Mouse (Mus musculus): ENCODE measurements around the gene Gap43. TPM values are rescaled to one million over a fixed set of nuclear protein-coding genes. Genes with fewer than 3 reads are reported as not detected.

Gap43 gene
- total and polyA plus RNA-seq, 3 experiments, result not detected

- Histone ChIP-seq H3K27ac (ENCODE audit: insufficient read depth, low read depth) (no peak overlapping the region), H3K79me2 (replicated peaks; ENCODE audit: control insufficient read depth, extremely low read depth, insufficient read depth, poor library complexity, severe bottlenecking) (no peaks in the 10 kb centered on the region), H3K9me3 (replicated peaks; ENCODE audit: low read length) (no peaks in the 10 kb centered on the region), H3K36me3 (replicated peaks in 1 of 2; ENCODE audit: control insufficient read depth in 1 of 2, insufficient read depth in 1 of 2, low read length in 1 of 2) (no peaks in the 10 kb centered on the region), H3K4me1 (ENCODE audit: control insufficient read depth in 1 of 2, insufficient read depth in 2 of 2) (no peaks in the 10 kb centered on the region), H3K27me3 (replicated peaks) (no peaks in the 10 kb centered on the region), H3K9ac (ENCODE audit: insufficient read depth, low read depth) (no peak overlapping the region), H3K4me3 (replicated peaks in 1 of 3; ENCODE audit: low read depth in 2 of 3, low read length in 2 of 3, poor library complexity in 1 of 3) (no peak overlapping the region), H3K4me2 (ENCODE audit: insufficient read depth, low read depth, poor library complexity, severe bottlenecking) (no peak overlapping the region)
- TF ChIP-seq USF2 (conservative IDR thresholded peaks at IDR 0.05; ENCODE audit: low read depth, low read length) (no peak), GABPA (IDR thresholded peaks at IDR 0.05; ENCODE audit: insufficient replicate concordance, low read depth, low read length) (no peak), TCF12 (IDR thresholded peaks at IDR 0.05; ENCODE audit: low read depth, low read length) (no peak), KAT2A (IDR thresholded peaks at IDR 0.05; ENCODE audit: insufficient replicate concordance, low read length) (no peak), RCOR1 (conservative IDR thresholded peaks at IDR 0.05; ENCODE audit: low read depth, low read length) (no peak), JUN (IDR thresholded peaks at IDR 0.05; ENCODE audit: insufficient read depth, low read depth, low read length) (no peak), JUND (conservative IDR thresholded peaks at IDR 0.05; ENCODE audit: low read depth, low read length) (no peak), SMC3 (IDR thresholded peaks at IDR 0.05; ENCODE audit: low read depth, low read length) (no peak), RAD21 (IDR thresholded peaks at IDR 0.05; ENCODE audit: low read depth, low read length) (no peak), IRF4 (IDR thresholded peaks at IDR 0.05; ENCODE audit: low read depth, low read length) (no peak), ELF1 (IDR thresholded peaks at IDR 0.05; ENCODE audit: low read depth, low read length) (no peak), CTCF (conservative IDR thresholded peaks at IDR 0.05 in 1 of 2, IDR thresholded peaks at IDR 0.05 in 1 of 2; ENCODE audit: low read depth in 2 of 2, low read length in 2 of 2) (no peak), USF1 (IDR thresholded peaks at IDR 0.05; ENCODE audit: low read depth, low read length) (no peak), MAFK (IDR thresholded peaks at IDR 0.05; ENCODE audit: insufficient replicate concordance, low read length) (no peak), ZMIZ1 (IDR thresholded peaks at IDR 0.05; ENCODE audit: low read depth, low read length) (no peak), POLR2AphosphoS2 (IDR thresholded peaks at IDR 0.05; ENCODE audit: low read depth, low read length) (no peak), POLR2A (IDR thresholded peaks at IDR 0.05; ENCODE audit: low read depth, low read length) (no peak), TBP (conservative IDR thresholded peaks at IDR 0.05; ENCODE audit: low read depth, low read length) (no peak), NRF1 (IDR thresholded peaks at IDR 0.05; ENCODE audit: low read depth, low read length) (no peak)
- dilution Hi-C loops (cut with MboI; ENCODE audit: extremely low pct_ligation_motif_present, extremely low pct_unique_long_range_greater_than_20kb, low sequenced_read_pairs), result no loop called here
- DNase-seq (ENCODE audit: extremely low read depth), result no peak
- in situ Hi-C loops (cut with MboI; ENCODE audit: low pct_ligation_motif_present, low pct_unique_long_range_greater_than_20kb, low sequenced_read_pairs), result no loop called here
These were observed 2.8 kb downstream of the Gap43 start for GRCm38 (mm10) chr16:42337663-42338062.

DNA sequence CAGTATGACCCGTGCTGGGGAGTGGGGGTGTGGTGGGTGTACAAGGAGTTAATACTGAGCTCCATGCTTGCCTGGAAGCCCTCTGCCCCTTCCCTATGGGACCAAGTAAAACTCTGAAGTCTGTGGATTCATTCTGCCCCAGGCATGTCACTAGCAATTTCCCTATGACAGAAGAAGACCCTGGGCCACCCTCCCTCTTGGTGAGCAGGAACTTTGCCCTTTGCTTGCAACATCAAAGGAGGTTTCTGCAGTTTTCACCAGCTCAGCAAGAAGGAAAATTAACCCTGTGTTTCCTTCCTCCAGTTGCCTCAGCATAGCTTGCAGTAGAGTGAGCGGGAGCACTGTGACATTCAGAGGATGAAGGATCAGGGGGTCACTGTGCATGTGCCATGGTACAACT, 3.8 kb downstream of the Gap43 start:
- Histone ChIP-seq H3K4me2 (ENCODE audit: insufficient read depth, low read depth, poor library complexity, severe bottlenecking) (no peak overlapping the region), H3K4me3 (replicated peaks in 1 of 3; ENCODE audit: low read depth in 2 of 3, low read length in 2 of 3, poor library complexity in 1 of 3) (no peak overlapping the region), H3K79me2 (replicated peaks; ENCODE audit: control insufficient read depth, extremely low read depth, insufficient read depth, poor library complexity, severe bottlenecking) (no peaks in the 10 kb centered on the region), H3K36me3 (replicated peaks in 1 of 2; ENCODE audit: control insufficient read depth in 1 of 2, insufficient read depth in 1 of 2, low read length in 1 of 2) (no peaks in the 10 kb centered on the region), H3K9ac (ENCODE audit: insufficient read depth, low read depth) (no peak overlapping the region), H3K9me3 (replicated peaks; ENCODE audit: low read length) (no peaks in the 10 kb centered on the region), H3K27me3 (replicated peaks) (no peaks in the 10 kb centered on the region), H3K27ac (ENCODE audit: insufficient read depth, low read depth) (no peak overlapping the region), H3K4me1 (ENCODE audit: control insufficient read depth in 1 of 2, insufficient read depth in 2 of 2) (no peaks in the 10 kb centered on the region)
- no peak for DNase-seq (ENCODE audit: extremely low read depth)
- TF ChIP-seq NRF1 (IDR thresholded peaks at IDR 0.05; ENCODE audit: low read depth, low read length) (no peak), SIN3A (IDR thresholded peaks at IDR 0.05; ENCODE audit: low read length) (no peak), POLR2AphosphoS2 (IDR thresholded peaks at IDR 0.05; ENCODE audit: low read depth, low read length) (no peak), MAZ (IDR thresholded peaks at IDR 0.05; ENCODE audit: low read depth, low read length) (no peak), POLR2A (IDR thresholded peaks at IDR 0.05; ENCODE audit: low read depth, low read length) (no peak), PAX5 (IDR thresholded peaks at IDR 0.05; ENCODE audit: low read length) (no peak), E2F4 (IDR thresholded peaks at IDR 0.05; ENCODE audit: insufficient replicate concordance, low read depth, low read length) (no peak), ZKSCAN1 (IDR thresholded peaks at IDR 0.05; ENCODE audit: borderline replicate concordance, low read depth, low read length) (no peak), IRF4 (IDR thresholded peaks at IDR 0.05; ENCODE audit: low read depth, low read length) (no peak), CHD2 (IDR thresholded peaks at IDR 0.05; ENCODE audit: low read length) (no peak), MXI1 (IDR thresholded peaks at IDR 0.05; ENCODE audit: low read depth, low read length) (no peak), GABPA (IDR thresholded peaks at IDR 0.05; ENCODE audit: insufficient replicate concordance, low read depth, low read length) (no peak), NELFE (IDR thresholded peaks at IDR 0.05; ENCODE audit: low read depth, low read length) (no peak), HCFC1 (IDR thresholded peaks at IDR 0.05; ENCODE audit: low read depth, low read length) (no peak), TCF12 (IDR thresholded peaks at IDR 0.05; ENCODE audit: low read depth, low read length) (no peak), MAX (IDR thresholded peaks at IDR 0.05; ENCODE audit: low read length) (no peak), EP300 (IDR thresholded peaks at IDR 0.05; ENCODE audit: low read length) (no peak), USF2 (conservative IDR thresholded peaks at IDR 0.05; ENCODE audit: low read depth, low read length) (no peak)
- in situ Hi-C loops (cut with MboI; ENCODE audit: low pct_ligation_motif_present, low pct_unique_long_range_greater_than_20kb, low sequenced_read_pairs), result no loop called here
- dilution Hi-C loops (cut with MboI; ENCODE audit: extremely low pct_ligation_motif_present, extremely low pct_unique_long_range_greater_than_20kb, low sequenced_read_pairs), result no loop called here
